Mouse (Mus musculus) ES-Bruce4 (cell line): ENCODE data around the gene Tbc1d8.

Experiments
- CTCF ChIP-seq: IDR thresholded peaks from one replicate; pipeline ENCODE4 v1.8.1; 2011; ENCODE audit warnings: low read depth, low read length
- EP300 ChIP-seq: IDR thresholded peaks from 2 replicates; pipeline ENCODE4 v1.6.1; 2011; ENCODE audit warnings: low read depth, low read length; ENCODE audit not compliant: insufficient read depth

DNA sequence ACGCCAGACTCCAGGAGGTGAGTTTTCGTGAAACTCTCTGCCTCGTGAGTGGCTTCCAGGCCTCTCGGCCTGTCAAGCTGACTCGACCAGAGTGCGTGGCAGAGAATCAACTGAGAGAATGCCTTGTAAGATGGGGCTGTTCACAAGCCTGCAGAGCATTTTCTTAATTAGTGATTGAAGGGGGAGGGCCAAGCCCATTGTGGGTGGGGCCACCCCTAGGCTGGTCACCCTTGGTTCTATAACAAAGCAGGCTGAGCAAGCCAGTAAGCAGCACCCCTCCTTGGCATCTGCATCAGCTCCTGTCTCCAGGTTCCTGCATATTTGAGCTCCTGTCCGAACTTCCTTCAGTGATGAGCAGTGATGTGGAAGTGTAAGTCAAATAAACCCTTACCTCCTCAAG, 42.8 kb upstream of the Tbc1d8 start:
- no peak for TF ChIP-seq CTCF
- no peak for TF ChIP-seq EP300
